Mouse (Mus musculus) liver, embryonic 12.5 days (tissue): ENCODE results near the gene Crim1. TPM values are rescaled to one million over a fixed set of nuclear protein-coding genes. Genes with fewer than 3 reads are reported as not detected.

Source experiments
- ATAC-seq: fragments of 200-750 bp; cut with Nextera tagmentation; 2 replicates; pipeline ENCODE4 v1.8.0; 2017; ENCODE audit warnings: moderate number of reproducible peaks, mild to moderate bottlenecking, moderate library complexity
- H3K27ac ChIP-seq: fragments of 300-500 bp; sonication (generic); 2 replicates; pipeline ENCODE4 v1.5.1; 2016; ENCODE audit warnings: mild to moderate bottlenecking
- H3K27me3 ChIP-seq: fragments of 300-500 bp; sonication (generic); replicated peaks from 2 replicates; pipeline ENCODE4 v1.6.1; 2016; ENCODE audit warnings: mild to moderate bottlenecking, moderate library complexity
- H3K36me3 ChIP-seq: fragments of 300-500 bp; sonication (generic); 2 replicates; pipeline ENCODE4 v1.6.1; 2016; ENCODE audit warnings: mild to moderate bottlenecking, moderate library complexity
- H3K4me1 ChIP-seq: fragments of 300-500 bp; sonication (generic); 2 replicates; pipeline ENCODE4 v1.6.1; 2016
- H3K4me2 ChIP-seq: fragments of 300-500 bp; sonication (generic); 2 replicates; pipeline ENCODE4 v1.6.1; 2016; ENCODE audit warnings: mild to moderate bottlenecking, moderate library complexity
- H3K4me3 ChIP-seq: fragments of 300-500 bp; sonication (generic); 2 replicates; pipeline ENCODE4 v1.5.1; 2016; ENCODE audit warnings: mild to moderate bottlenecking, moderate library complexity
- H3K9ac ChIP-seq: fragments of 300-500 bp; sonication (generic); 2 replicates; pipeline ENCODE4 v1.6.1; 2016; ENCODE audit warnings: mild to moderate bottlenecking, moderate library complexity
- H3K9me3 ChIP-seq: fragments of 300-500 bp; sonication (generic); replicated peaks from 2 replicates; pipeline ENCODE4 v1.6.1; 2016; ENCODE audit warnings: mild to moderate bottlenecking, moderate library complexity
- WGBS: fragments of 180-500 bp; shearing (Covaris S2); methylation state at CpG from one replicate; pipeline ENCODE4 v1.1.7; 2016; ENCODE audit not compliant: insufficient replicate concordance; 5-methylcytosine and 5-hydroxymethylcytosine counted together
- microRNA-seq: library from miRNA; unstranded; fragments of <30 nt; microRNA quantifications from one replicate; pipeline ENCODE4, GENCODE M21; 2017
- polyA plus RNA-seq: library from polyadenylated mRNA; unstranded; fragments of >200 nt; fragmentation: Nextera tagmentation; extraction: Ambion mirVana; gene quantifications from 2 replicates; pipeline ENCODE4 v1.2.1, GENCODE M21; 2016

Gene Crim1
- polyA plus RNA-seq, 1 experiment from 2014 or later = 1.5 TPM

- WGBS = 42% methylated on average over 2 of the region's 2 CpGs
- Histone ChIP-seq H3K27ac (no peak overlapping the region), H3K27me3 (no peaks in the 10 kb centered on the region)
These were observed 215.2 kb downstream of the Crim1 start for GRCm38 (mm10) chr17:78415255-78415654.

GRCm38 (mm10) chr17:78417381-78418281, 217.6 kb downstream of the Crim1 start, which contains the start of gene Fez2:
TSS of gene Fez2 (minus strand) at chr17:78418152.
- H3K9me3 ChIP-seq = no peaks in the 10 kb centered on the region
- H3K27me3 ChIP-seq = no peaks in the 10 kb centered on the region
- peak within 1 kb of the TSS; percentile 100 for H3K27ac ChIP-seq
- ATAC-seq = peak; percentile 97
- under 1% methylated on average over 45 of the region's 67 CpGs for WGBS
- peaks cover 49% of the 10 kb centered on the region for H3K4me1 ChIP-seq
- peak within 1 kb of the TSS; percentile 93 for H3K9ac ChIP-seq
- H3K4me3 ChIP-seq = peak within 1 kb of the TSS; percentile 92
- peaks cover 2% of the 10 kb centered on the region; the same call in 1 of the 2 replicates for H3K36me3 ChIP-seq
- H3K4me2 ChIP-seq = peak within 1 kb of the TSS; percentile 93

More at GRCm38 (mm10) chr17:78415255-78415654, 215.2 kb downstream of the Crim1 start:
- no peak for ATAC-seq
- Histone ChIP-seq H3K4me1 (peaks cover 49% of the 10 kb centered on the region), H3K36me3 (peaks cover 22% of the 10 kb centered on the region), H3K4me3 (no peak overlapping the region), H3K9ac (no peak overlapping the region), H3K9me3 (no peaks in the 10 kb centered on the region), H3K4me2 (peak overlapping the region; percentile 93)

- no peak for ATAC-seq
- 0 out of 2 replicates have a peak overlapping the region, but pooled peaks have one; percentile 8 for H3K4me2 ChIP-seq
- 15% methylated on average over 4 of the region's 4 CpGs for WGBS
- H3K27me3 ChIP-seq = no peaks in the 10 kb centered on the region
- no peak overlapping the region for H3K9ac ChIP-seq
- peaks cover 46% of the 10 kb centered on the region for H3K4me1 ChIP-seq
- no peaks in the 10 kb centered on the region for H3K36me3 ChIP-seq
- peak overlapping the region; percentile 36; the same call in 1 of the 2 replicates for H3K27ac ChIP-seq
- no peak overlapping the region for H3K4me3 ChIP-seq
- H3K9me3 ChIP-seq = no peaks in the 10 kb centered on the region
These were observed 219.2 kb downstream of the Crim1 start for GRCm38 (mm10) chr17:78419216-78419615.

GRCm38 (mm10) chr17:78425026-78425425, 225.0 kb downstream of the Crim1 start:
- Histone ChIP-seq H3K9ac (no peak overlapping the region), H3K4me3 (no peak overlapping the region), H3K9me3 (no peaks in the 10 kb centered on the region), H3K27ac (no peak overlapping the region), H3K4me2 (no peak overlapping the region), H3K36me3 (no peaks in the 10 kb centered on the region), H3K4me1 (no peaks in the 10 kb centered on the region; the same call in 1 of the 2 replicates), H3K27me3 (no peaks in the 10 kb centered on the region)
- 70% methylated on average over 8 of the region's 8 CpGs for WGBS
- no peak for ATAC-seq

Small RNA genes within 50 kb of the gene (microRNA-seq; reads per million reads assigned to microRNA genes)
- not detected for gene Gm25069

Other genes with a start within 250 kb of the Crim1 start
- gene Fez2, start 217.9 kb downstream of the Crim1 start, polyA plus RNA-seq = 24.0 and 24.9 TPM in 2 replicates